Mouse (Mus musculus): ENCODE data around the gene Hnrnpul1. TPM values are rescaled to one million over a fixed set of nuclear protein-coding genes. Genes with fewer than 3 reads are reported as not detected.

The Hnrnpul1 gene
- polyA plus RNA-seq, 1 experiment from 2014 or later, result 32.1 TPM

DNA sequence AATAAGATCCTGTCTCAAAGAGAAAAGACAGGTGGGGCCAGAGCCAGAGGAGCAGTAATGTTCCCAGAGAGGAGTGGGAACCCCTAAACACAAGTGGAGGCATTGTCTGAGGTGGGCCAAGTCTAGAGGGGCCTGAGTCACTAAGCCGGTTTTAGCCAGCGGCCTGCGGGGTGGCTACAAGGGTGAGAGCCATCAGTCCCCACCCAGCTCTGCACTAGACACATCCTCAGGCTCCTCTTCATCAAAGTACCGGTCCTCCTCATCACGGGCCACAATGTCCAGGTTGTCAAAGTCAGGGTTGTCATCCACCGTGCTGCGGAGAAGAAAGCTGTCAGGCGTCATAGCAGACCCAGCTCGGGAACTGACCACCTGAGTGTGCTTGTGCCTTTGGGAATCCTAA is 41.8 kb downstream of the Hnrnpul1 start:
- H3K4me3 ChIP-seq (ENCODE audit: low read depth, low read length), result no peak overlapping the region
- H3K4me1 ChIP-seq (replicated peaks; ENCODE audit: control insufficient read depth, insufficient read depth, low read length), result 0 out of 2 replicates have a peak, but pooled peaks cover 6% of the 10 kb centered on the region
- H3K27me3 ChIP-seq (replicated peaks; ENCODE audit: control insufficient read depth, insufficient read depth, low read length), result no peaks in the 10 kb centered on the region
- peaks cover 44% of the 10 kb centered on the region for H3K36me3 ChIP-seq (ENCODE audit: control insufficient read depth, insufficient read depth)
- WGBS, result 84% methylated on average over 9 of the region's 9 CpGs
- no peak for ATAC-seq
- no peak for TF ChIP-seq CTCF (IDR thresholded peaks at IDR 0.05; ENCODE audit: low read depth)
- H3K9me3 ChIP-seq (ENCODE audit: control insufficient read depth), result no peaks in the 10 kb centered on the region
- no peak overlapping the region for H3K9ac ChIP-seq (ENCODE audit: low read depth, low read length)
- H3K4me2 ChIP-seq (replicated peaks; ENCODE audit: low read depth), result no peak overlapping the region
- no peak overlapping the region for H3K27ac ChIP-seq (ENCODE audit: low read depth, low read length)

DNA sequence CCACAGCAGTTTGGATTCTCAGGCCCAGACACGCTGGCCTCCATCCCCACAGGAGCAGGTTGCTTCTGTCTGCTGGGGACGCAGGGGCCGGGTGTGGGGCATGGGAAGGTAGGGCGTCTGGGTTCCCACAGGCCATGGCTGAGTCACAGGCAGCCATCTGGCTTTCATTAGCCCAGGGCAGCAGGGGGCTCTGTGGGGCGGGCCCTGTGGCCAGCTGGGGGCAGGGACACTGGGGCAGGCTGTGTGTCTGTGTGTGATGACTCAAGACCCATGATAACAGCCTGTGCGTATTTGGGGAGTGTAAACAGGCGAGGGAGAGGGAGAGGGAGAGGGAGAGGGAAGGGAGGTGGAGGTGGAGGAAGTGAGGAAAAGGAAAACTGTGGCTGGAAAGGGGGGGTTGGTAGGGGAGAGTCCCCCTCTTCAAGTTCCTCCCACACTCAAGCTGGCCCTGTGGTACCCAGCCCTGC is 42.8 kb downstream of the Hnrnpul1 start:
- Histone ChIP-seq H3K4me1 (replicated peaks; ENCODE audit: control insufficient read depth, insufficient read depth, low read length) (0 out of 2 replicates have a peak, but pooled peaks cover 6% of the 10 kb centered on the region), H3K27me3 (replicated peaks; ENCODE audit: control insufficient read depth, insufficient read depth, low read length) (no peaks in the 10 kb centered on the region), H3K36me3 (ENCODE audit: control insufficient read depth, insufficient read depth) (peaks cover 44% of the 10 kb centered on the region), H3K9me3 (ENCODE audit: control insufficient read depth) (no peaks in the 10 kb centered on the region), H3K9ac (ENCODE audit: low read depth, low read length) (no peak overlapping the region), H3K27ac (ENCODE audit: low read depth, low read length) (no peak overlapping the region), H3K4me2 (replicated peaks; ENCODE audit: low read depth) (no peak overlapping the region), H3K4me3 (ENCODE audit: low read depth, low read length) (no peak overlapping the region)
- ATAC-seq, result 0 out of 2 replicates have a peak, but pooled peaks have one; percentile 10
- 33% methylated on average over 7 of the region's 7 CpGs for WGBS
- no peak for TF ChIP-seq CTCF (IDR thresholded peaks at IDR 0.05; ENCODE audit: low read depth)

DNA sequence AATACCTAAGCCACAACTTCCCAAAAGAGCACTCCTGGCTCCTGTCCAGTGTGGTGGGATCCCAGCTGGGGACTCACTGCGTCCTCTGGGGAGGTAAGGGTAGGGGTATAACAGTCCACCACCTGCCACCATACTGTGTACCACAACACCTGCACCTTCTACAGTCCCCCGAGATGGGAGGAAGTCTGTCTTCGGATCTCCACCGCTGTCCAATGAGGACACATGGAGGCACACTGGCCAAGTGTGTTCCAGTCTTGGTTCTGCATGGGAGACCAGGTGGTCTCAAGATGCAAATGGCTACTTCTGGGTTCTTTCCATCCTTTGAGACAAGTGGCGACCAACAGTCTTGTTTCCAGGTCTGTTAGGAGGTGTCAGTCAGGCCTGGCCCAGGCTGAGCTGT is 43.4 kb downstream of the Hnrnpul1 start:
- ATAC-seq, result no peak
- 73% methylated on average over 5 of the region's 5 CpGs for WGBS
- Histone ChIP-seq H3K27me3 (replicated peaks; ENCODE audit: control insufficient read depth, insufficient read depth, low read length) (no peaks in the 10 kb centered on the region), H3K9me3 (ENCODE audit: control insufficient read depth) (no peaks in the 10 kb centered on the region), H3K9ac (ENCODE audit: low read depth, low read length) (no peak overlapping the region), H3K4me2 (replicated peaks; ENCODE audit: low read depth) (no peak overlapping the region), H3K4me3 (ENCODE audit: low read depth, low read length) (no peak overlapping the region), H3K4me1 (replicated peaks; ENCODE audit: control insufficient read depth, insufficient read depth, low read length) (0 out of 2 replicates have a peak, but pooled peaks cover 6% of the 10 kb centered on the region), H3K36me3 (ENCODE audit: control insufficient read depth, insufficient read depth) (peaks cover 40% of the 10 kb centered on the region), H3K27ac (ENCODE audit: low read depth, low read length) (no peak overlapping the region)
- no peak for TF ChIP-seq CTCF (IDR thresholded peaks at IDR 0.05; ENCODE audit: low read depth)

DNA sequence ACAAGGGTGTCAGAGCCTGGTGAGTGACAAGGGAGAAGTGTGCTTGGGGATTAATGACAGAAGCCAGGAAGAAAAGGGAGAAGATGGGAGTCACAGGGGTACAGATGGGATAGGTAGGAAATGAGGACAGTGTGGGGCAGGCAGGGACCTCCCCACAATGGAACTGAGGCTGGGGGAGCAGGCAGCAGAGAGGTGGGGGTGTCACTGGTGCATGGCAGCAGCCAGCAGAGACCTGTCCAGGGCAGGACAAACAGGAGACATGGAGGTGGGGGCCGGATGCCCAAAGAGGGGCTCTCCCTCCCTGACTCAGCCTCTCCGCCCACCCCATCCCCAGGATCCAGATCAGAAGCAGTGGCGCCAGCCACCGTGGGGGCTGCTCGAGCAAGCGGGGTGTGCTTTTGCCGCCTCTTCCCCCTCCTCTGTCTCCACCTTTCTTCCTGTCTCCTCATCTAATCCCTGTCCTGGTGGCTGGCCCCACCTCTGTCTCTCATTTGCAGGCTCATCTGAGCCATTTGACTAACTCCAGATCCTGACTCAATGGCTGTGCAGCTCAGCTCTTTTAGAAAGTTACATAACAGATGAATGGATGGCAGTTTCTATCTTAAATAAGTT is 43.9 kb downstream of the Hnrnpul1 start:
- Histone ChIP-seq H3K9ac (ENCODE audit: low read depth, low read length) (peak overlapping the region; percentile 23; the same call in 1 of the 2 replicates), H3K4me2 (replicated peaks; ENCODE audit: low read depth) (0 out of 2 replicates have a peak overlapping the region, but pooled peaks have one; percentile 1), H3K36me3 (ENCODE audit: control insufficient read depth, insufficient read depth) (peaks cover 34% of the 10 kb centered on the region), H3K27ac (ENCODE audit: low read depth, low read length) (no peak overlapping the region), H3K4me3 (ENCODE audit: low read depth, low read length) (no peak overlapping the region), H3K27me3 (replicated peaks; ENCODE audit: control insufficient read depth, insufficient read depth, low read length) (no peaks in the 10 kb centered on the region), H3K4me1 (replicated peaks; ENCODE audit: control insufficient read depth, insufficient read depth, low read length) (0 out of 2 replicates have a peak, but pooled peaks cover 6% of the 10 kb centered on the region), H3K9me3 (ENCODE audit: control insufficient read depth) (no peaks in the 10 kb centered on the region)
- TF ChIP-seq CTCF (IDR thresholded peaks at IDR 0.05; ENCODE audit: low read depth), result no peak
- 3% methylated on average over 5 of the region's 7 CpGs for WGBS
- no peak for ATAC-seq

DNA sequence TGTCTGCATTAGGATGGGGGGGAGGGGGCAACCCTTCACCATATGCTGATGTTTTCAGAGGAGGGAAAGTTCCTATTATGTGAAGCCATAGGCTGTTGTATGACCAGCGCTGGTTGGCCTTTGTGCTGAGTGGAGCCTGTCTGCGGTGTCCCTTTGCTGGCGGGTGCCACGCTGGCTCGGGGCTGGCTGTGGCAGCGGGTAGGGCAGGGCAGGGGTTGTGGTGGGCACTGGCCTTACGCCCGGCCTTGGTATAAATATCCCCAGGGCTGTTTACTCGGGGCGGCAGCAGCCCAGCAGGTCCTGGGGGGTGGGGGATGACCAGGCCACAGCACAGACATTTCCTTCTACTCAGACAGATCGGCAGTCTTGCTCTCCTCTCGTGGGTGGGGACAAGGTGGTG is 44.6 kb downstream of the Hnrnpul1 start:
- H3K4me1 ChIP-seq (replicated peaks; ENCODE audit: control insufficient read depth, insufficient read depth, low read length), result 0 out of 2 replicates have a peak, but pooled peaks cover 6% of the 10 kb centered on the region

DNA sequence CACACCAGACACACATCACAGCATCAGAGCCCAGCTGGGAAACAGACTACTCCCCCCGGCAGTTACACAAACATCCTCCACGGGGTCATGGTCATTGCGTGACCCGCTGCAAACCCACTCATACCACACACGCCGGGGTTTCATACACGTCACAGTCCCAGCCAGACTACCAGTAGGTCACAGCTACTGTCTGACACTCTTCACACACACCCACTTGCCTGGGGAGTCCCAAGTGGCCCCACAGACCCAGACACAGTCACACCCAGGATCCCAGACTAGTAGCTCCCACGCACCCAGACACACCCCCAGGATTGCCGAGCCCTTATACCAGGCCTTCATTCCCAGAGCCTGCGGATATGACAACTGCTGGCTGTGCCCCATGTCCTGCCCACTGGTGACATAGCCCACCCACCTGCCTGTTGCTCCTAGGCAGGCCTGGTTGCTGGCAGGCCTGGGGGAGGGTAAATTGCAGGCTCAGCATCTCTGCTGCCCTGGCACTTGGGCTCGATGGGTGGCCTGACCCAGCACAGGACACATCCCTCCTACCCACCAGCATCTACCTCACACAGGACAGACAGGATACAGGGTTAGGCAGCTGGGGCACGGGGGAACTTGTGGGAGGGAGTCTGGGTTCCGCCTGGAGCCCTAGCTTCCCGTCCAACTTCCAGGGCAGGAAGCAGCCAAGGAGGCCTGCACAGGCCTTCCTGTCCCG is 46.8 kb downstream of the Hnrnpul1 start:
- H3K4me3 ChIP-seq (ENCODE audit: low read depth, low read length), result no peak overlapping the region
- H3K4me1 ChIP-seq (replicated peaks; ENCODE audit: control insufficient read depth, insufficient read depth, low read length), result peaks cover 6% of the 10 kb centered on the region; the same call in 1 of the 2 replicates
- H3K27ac ChIP-seq (ENCODE audit: low read depth, low read length), result peak overlapping the region; percentile 66
- 46% methylated on average over 15 of the region's 15 CpGs for WGBS
- H3K9ac ChIP-seq (ENCODE audit: low read depth, low read length), result no peak overlapping the region
- TF ChIP-seq CTCF (IDR thresholded peaks at IDR 0.05; ENCODE audit: low read depth), result no peak
- H3K9me3 ChIP-seq (ENCODE audit: control insufficient read depth), result no peaks in the 10 kb centered on the region
- H3K27me3 ChIP-seq (replicated peaks; ENCODE audit: control insufficient read depth, insufficient read depth, low read length), result no peaks in the 10 kb centered on the region
- no peak overlapping the region for H3K4me2 ChIP-seq (replicated peaks; ENCODE audit: low read depth)
- H3K36me3 ChIP-seq (ENCODE audit: control insufficient read depth, insufficient read depth), result peaks cover 5% of the 10 kb centered on the region
- no peak for ATAC-seq

More for the DNA sequence above, 44.6 kb downstream of the Hnrnpul1 start:
- Histone ChIP-seq H3K4me3 (ENCODE audit: low read depth, low read length) (no peak overlapping the region), H3K27ac (ENCODE audit: low read depth, low read length) (no peak overlapping the region), H3K9ac (ENCODE audit: low read depth, low read length) (peak overlapping the region; percentile 23; the same call in 1 of the 2 replicates), H3K9me3 (ENCODE audit: control insufficient read depth) (no peaks in the 10 kb centered on the region), H3K27me3 (replicated peaks; ENCODE audit: control insufficient read depth, insufficient read depth, low read length) (no peaks in the 10 kb centered on the region), H3K36me3 (ENCODE audit: control insufficient read depth, insufficient read depth) (peaks cover 28% of the 10 kb centered on the region), H3K4me2 (replicated peaks; ENCODE audit: low read depth) (0 out of 2 replicates have a peak overlapping the region, but pooled peaks have one; percentile 21)
- no peak for TF ChIP-seq CTCF (IDR thresholded peaks at IDR 0.05; ENCODE audit: low read depth)
- ATAC-seq, result no peak
- 19% methylated on average over 12 of the region's 12 CpGs for WGBS
